In the genomic region with DNA sequence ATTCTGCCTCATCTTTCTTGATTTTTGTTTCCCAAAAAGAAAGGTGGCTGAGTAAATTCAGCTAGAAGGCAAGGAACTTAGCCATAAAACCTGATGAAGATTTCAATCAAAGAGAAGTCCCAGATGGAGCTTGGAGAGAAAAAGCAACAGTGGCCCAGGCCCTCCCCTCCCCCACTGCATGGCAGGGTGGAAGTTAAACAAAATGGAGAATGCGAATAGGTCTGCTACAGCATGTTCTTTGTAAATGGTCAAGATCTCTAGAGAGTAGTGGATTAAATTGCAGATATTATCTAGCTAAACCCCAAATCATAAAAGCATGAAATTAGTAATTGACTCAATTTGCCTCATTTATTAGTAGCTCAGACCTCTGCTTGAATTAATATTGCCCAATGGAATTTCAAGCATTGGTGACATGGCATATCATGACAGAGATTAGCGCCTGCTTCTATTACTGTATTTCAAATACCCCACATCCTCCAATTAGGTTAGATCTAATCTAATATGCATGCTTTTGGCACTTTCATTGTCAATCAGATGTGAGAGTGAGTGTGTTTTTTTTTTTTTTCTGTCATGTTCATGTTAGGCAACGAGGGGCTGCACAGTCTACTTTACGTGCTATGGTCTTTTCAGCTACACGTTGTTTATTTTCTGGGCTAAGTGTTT, we compare ENCODE assay signal across 31 mouse cellular contexts. TPM values are rescaled to one million over a fixed set of nuclear protein-coding genes. Genes with fewer than 3 reads are reported as not detected.
DNase-seq lines count a peak whose midpoint lies in the region; ATAC-seq lines count a peak whose summit lies in the region.
"Had no signal": no experiment of that assay in that cellular context is flagged by ENCODE, and none has a peak within 500 bp of the region (broad histone marks: within the 10 kb centered on the region; RNA-seq: fewer than 3 reads in every experiment).

No protein-coding gene starts in this region.

- peak; percentile 53 for DNase-seq in forebrain, embryonic 11.5 days (ENCODE audit: low spot score)
- no peak for DNase-seq in forebrain, embryonic 10.5 days (ENCODE audit: extremely low spot score, low spot score)
- no peak for DNase-seq in kidney, postnatal 36 days
- peak; percentile 5 for DNase-seq in right cerebral cortex, postnatal 4 days
- DNase-seq in right cerebral cortex, postnatal 10 days (ENCODE audit: low spot score in 2 of 2), result no peak
- DNase-seq in gastrocnemius, adult 18-20 months (ENCODE audit: low spot score), result no peak
- DNase-seq: adrenal gland, postnatal 14 days; cerebellum, adult 11-12 months; cerebellum, adult 9-11 months; gastrocnemius, postnatal 25 days; heart, adult 11 months; kidney, adult 11 months; kidney, postnatal 10 days; retina, postnatal 1 day; right cerebral cortex, postnatal 25 days; spleen, adult 18-20 months; thymus, postnatal 14 days had no signal

- ATAC-seq in forebrain, embryonic 11.5 days (replicated peaks; ENCODE audit: low FRiP score), result no peak
- ATAC-seq in kidney, embryonic 15.5 days (replicated peaks; ENCODE audit: low FRiP score), result no peak
- no peak for ATAC-seq in CD4-positive, CD25-positive, alpha-beta regulatory T cell, adult 4 months
- ATAC-seq: inflammation-experienced regulatory T-cells, adult 6 months had no signal

- H3K4me1 ChIP-seq in forebrain, embryonic 11.5 days (replicated peaks; ENCODE audit: control insufficient read depth, insufficient read depth, low read length), result 0 out of 2 replicates have a peak, but pooled peaks cover 2% of the 10 kb centered on the region
- peaks cover 17% of the 10 kb centered on the region for H3K4me1 ChIP-seq in forebrain, embryonic 10.5 days
- H3K4me1 ChIP-seq in kidney, embryonic 15.5 days, result peaks cover 22% of the 10 kb centered on the region; the same call in 1 of the 2 replicates
- H3K4me1 ChIP-seq: heart, embryonic 10.5 days; heart, embryonic 15.5 days; hindbrain, embryonic 15.5 days; liver, embryonic 15.5 days; lung, embryonic 15.5 days had no signal

- H3K4me3 ChIP-seq in forebrain, embryonic 11.5 days (ENCODE audit: low read depth, low read length), result no peak overlapping the region
- H3K4me3 ChIP-seq in forebrain, embryonic 10.5 days, result no peak overlapping the region
- no peak overlapping the region for H3K4me3 ChIP-seq in kidney, embryonic 15.5 days (replicated peaks)
- H3K4me3 ChIP-seq: erythroblast, embryonic 14.5 days; heart, embryonic 10.5 days; heart, embryonic 15.5 days; hindbrain, embryonic 15.5 days; liver, embryonic 15.5 days; lung, embryonic 15.5 days; midbrain, embryonic 10.5 days had no signal

- H3K27me3 ChIP-seq in forebrain, embryonic 11.5 days (ENCODE audit: control insufficient read depth, insufficient read depth, low read length), result no peaks in the 10 kb centered on the region
- H3K27me3 ChIP-seq in forebrain, embryonic 10.5 days (ENCODE audit: poor library complexity, severe bottlenecking), result no peaks in the 10 kb centered on the region; the same call in 1 of the 2 replicates
- H3K27me3 ChIP-seq in kidney, embryonic 15.5 days, result no peaks in the 10 kb centered on the region
- H3K27me3 ChIP-seq: heart, embryonic 15.5 days; hindbrain, embryonic 15.5 days; liver, embryonic 15.5 days; lung, embryonic 15.5 days had no signal

- no peak overlapping the region for H3K27ac ChIP-seq in forebrain, embryonic 11.5 days (ENCODE audit: low read depth, low read length)
- H3K27ac ChIP-seq in forebrain, embryonic 10.5 days, result no peak overlapping the region
- 0 out of 2 replicates have a peak overlapping the region, but pooled peaks have one; percentile 16 for H3K27ac ChIP-seq in kidney, embryonic 15.5 days
- H3K27ac ChIP-seq: heart, embryonic 10.5 days; heart, embryonic 15.5 days; hindbrain, embryonic 15.5 days; liver, embryonic 15.5 days; lung, embryonic 15.5 days; midbrain, embryonic 10.5 days had no signal

- no peak overlapping the region for H3K9ac ChIP-seq in forebrain, embryonic 11.5 days (ENCODE audit: low read length)
- H3K9ac ChIP-seq in kidney, embryonic 15.5 days, result no peak overlapping the region
- H3K9ac ChIP-seq: heart, embryonic 15.5 days; hindbrain, embryonic 15.5 days; liver, embryonic 15.5 days; lung, embryonic 15.5 days had no signal

- H3K9me3 ChIP-seq in forebrain, embryonic 11.5 days (ENCODE audit: control insufficient read depth, low read length), result no peaks in the 10 kb centered on the region
- H3K9me3 ChIP-seq in forebrain, embryonic 10.5 days, result no peaks in the 10 kb centered on the region
- H3K9me3 ChIP-seq in kidney, embryonic 15.5 days (replicated peaks), result no peaks in the 10 kb centered on the region
- H3K9me3 ChIP-seq: heart, embryonic 10.5 days; heart, embryonic 15.5 days; hindbrain, embryonic 15.5 days; liver, embryonic 15.5 days; lung, embryonic 15.5 days; midbrain, embryonic 10.5 days had no signal

- 82% methylated on average over 5 of the region's 5 CpGs for WGBS in forebrain, embryonic 11.5 days
- WGBS in forebrain, embryonic 10.5 days, result 89% methylated on average over 5 of the region's 5 CpGs
- WGBS in kidney, embryonic 15.5 days, result 55% methylated on average over 5 of the region's 5 CpGs

- H3K4me2 ChIP-seq in forebrain, embryonic 11.5 days (ENCODE audit: low read depth, low read length, severe bottlenecking), result no peak overlapping the region
- no peak overlapping the region for H3K4me2 ChIP-seq in kidney, embryonic 15.5 days
- H3K4me2 ChIP-seq: heart, embryonic 15.5 days; hindbrain, embryonic 15.5 days; liver, embryonic 15.5 days; lung, embryonic 15.5 days had no signal

- no peaks in the 10 kb centered on the region for H3K36me3 ChIP-seq in forebrain, embryonic 11.5 days (ENCODE audit: control insufficient read depth, insufficient read depth, low read length)
- H3K36me3 ChIP-seq in forebrain, embryonic 10.5 days (replicated peaks), result no peaks in the 10 kb centered on the region
- H3K36me3 ChIP-seq in kidney, embryonic 15.5 days, result no peaks in the 10 kb centered on the region
- H3K36me3 ChIP-seq: heart, embryonic 10.5 days; heart, embryonic 15.5 days; hindbrain, embryonic 15.5 days; liver, embryonic 15.5 days; lung, embryonic 15.5 days; midbrain, embryonic 10.5 days had no signal

RNA-seq across cellular contexts. Expression of gene Robo2, which starts 45.3 kb away (rescaled TPM):
- polyA plus RNA-seq in forebrain, embryonic 11.5 days (2014; fragmentation: Nextera tagmentation; extraction: Ambion mirVana), result 27.6 and 33.7 TPM in 2 replicates
- 14.2 and 14.4 TPM in 2 replicates for polyA plus RNA-seq in forebrain, embryonic 10.5 days (2016; fragmentation: Nextera tagmentation; extraction: Ambion mirVana)
- 93.0 and 97.8 TPM in 2 replicates for polyA plus RNA-seq in kidney, embryonic 15.5 days (2015; fragmentation: Nextera tagmentation; extraction: Ambion mirVana)
- total RNA-seq in gastrocnemius, adult 18-20 months (2021), result under 1 TPM; 0.21 to 0.85 TPM
- polyA plus RNA-seq in CD4-positive, CD25-positive, alpha-beta regulatory T cell, adult 4 months (2017; shearing (Covaris generic)), result not detected
- total RNA-seq: common myeloid progenitor, adult 5-6 weeks; megakaryocyte progenitor cell, adult 5-6 weeks; MEL; monocyte, adult 5-6 weeks had no signal
- polyA plus RNA-seq: erythroblast, embryonic 14.5 days had no signal

Comparison
In these comparisons a context has a peak if more than half of its experiments do, and no peak if none do; other contexts are left out.
1. DNase-seq: peak in forebrain, embryonic 11.5 days (single experiment) and right cerebral cortex, postnatal 4 days (single experiment); none in forebrain, embryonic 10.5 days (single experiment), kidney, postnatal 36 days (0 of 2), right cerebral cortex, postnatal 10 days (0 of 2) and gastrocnemius, adult 18-20 months (single experiment).
2. RNA of gene Robo2, which starts 45.3 kb away (polyA plus RNA-seq): 93.0 to 97.8 TPM in kidney, embryonic 15.5 days, 27.6 to 33.7 TPM in forebrain, embryonic 11.5 days and 14.2 to 14.4 TPM in forebrain, embryonic 10.5 days; not detected in CD4-positive, CD25-positive, alpha-beta regulatory T cell, adult 4 months; every median in the first group is over 10 times any median in the second.